23 mouse cellular contexts compared by ENCODE assay signal in genomic region chr6:77343781-77344180, GRCm38 (mm10).
DNase-seq lines count a peak whose midpoint lies in the region; ATAC-seq and TF ChIP-seq lines count a peak whose summit lies in the region.
"Had no signal": no experiment of that assay in that cellular context is flagged by ENCODE, and none has a peak within 500 bp of the region (broad histone marks: within the 10 kb centered on the region; RNA-seq: fewer than 3 reads in every experiment).

No protein-coding gene starts in this region.

- no peak overlapping the region for H3K9ac ChIP-seq in CH12.LX (ENCODE audit: insufficient read depth, low read depth)
- no peak overlapping the region for H3K9ac ChIP-seq in ES-E14 (ENCODE audit: insufficient read depth, low read depth, low read length, poor library complexity, severe bottlenecking)
- no peak overlapping the region for H3K9ac ChIP-seq in MEL (ENCODE audit: control insufficient read depth, low read depth, low read length, poor library complexity, severe bottlenecking)

- in situ Hi-C loops in CH12.LX (cut with MboI; ENCODE audit: low pct_ligation_motif_present, low pct_unique_long_range_greater_than_20kb, low sequenced_read_pairs) (no loop called here), ES-E14 (cut with MboI; ENCODE audit: low sequenced_read_pairs in 2 of 2, unreplicated experiment in 2 of 2) (no loop called here)

- no peak for ATAC-seq in megakaryocyte, adult 5-6 weeks (ENCODE audit: poor library complexity, severe bottlenecking)
- ATAC-seq: activated CD4-positive, CD25-positive, alpha-beta regulatory T cell, adult 4 months; CD4-positive, CD25-positive, alpha-beta regulatory T cell, adult 4 months; Patski had no signal

- no peaks in the 10 kb centered on the region for H3K36me3 ChIP-seq in CH12.LX (replicated peaks in 1 of 2; ENCODE audit: control insufficient read depth in 1 of 2, insufficient read depth in 1 of 2, low read length in 1 of 2)
- H3K36me3 ChIP-seq in ES-E14 (ENCODE audit: control insufficient read depth, insufficient read depth, low read length, poor library complexity, severe bottlenecking), result no peaks in the 10 kb centered on the region
- H3K36me3 ChIP-seq in MEL (ENCODE audit: control insufficient read depth in 1 of 2, insufficient read depth in 2 of 2, low read length in 2 of 2), result no peaks in the 10 kb centered on the region
- H3K36me3 ChIP-seq: G1E had no signal

- TF ChIP-seq RAD21 in CH12.LX (IDR thresholded peaks at IDR 0.05; ENCODE audit: low read depth, low read length) (no peak), MEL (IDR thresholded peaks at IDR 0.05; ENCODE audit: low read depth, low read length) (no peak)

- H3K27ac ChIP-seq in CH12.LX (ENCODE audit: insufficient read depth, low read depth), result no peak overlapping the region
- no peak overlapping the region for H3K27ac ChIP-seq in ES-E14 (ENCODE audit: insufficient read depth, low read depth, low read length, poor library complexity, severe bottlenecking)
- no peak overlapping the region for H3K27ac ChIP-seq in MEL (ENCODE audit: control insufficient read depth, low read depth, low read length)

- H3K4me1 ChIP-seq in CH12.LX (ENCODE audit: control insufficient read depth in 1 of 2, insufficient read depth in 2 of 2) (no peaks in the 10 kb centered on the region), ES-E14 (ENCODE audit: control insufficient read depth in 2 of 2, insufficient read depth in 2 of 2, low read length in 2 of 2, poor library complexity in 1 of 2) (no peaks in the 10 kb centered on the region), MEL (ENCODE audit: control insufficient read depth in 1 of 2, insufficient read depth in 2 of 2, low read length in 2 of 2) (no peaks in the 10 kb centered on the region)

- H3K4me2 ChIP-seq in CH12.LX (ENCODE audit: insufficient read depth, low read depth, poor library complexity, severe bottlenecking), result no peak overlapping the region

- TF ChIP-seq POLR2A in CH12.LX (IDR thresholded peaks at IDR 0.05; ENCODE audit: low read depth, low read length) (no peak), MEL (IDR thresholded peaks at IDR 0.05; ENCODE audit: control insufficient read depth in 1 of 2, insufficient read depth in 1 of 2, low read depth in 1 of 2, low read length in 2 of 2, poor library complexity in 1 of 2) (no peak)

- H3K9me3 ChIP-seq in CH12.LX (replicated peaks; ENCODE audit: low read length), result peaks cover 29% of the 10 kb centered on the region
- no peaks in the 10 kb centered on the region for H3K9me3 ChIP-seq in ES-E14 (ENCODE audit: control insufficient read depth, insufficient read depth, low read depth, low read length)
- H3K9me3 ChIP-seq in MEL (replicated peaks; ENCODE audit: insufficient read depth, low read length), result no peaks in the 10 kb centered on the region
- H3K9me3 ChIP-seq: G1E had no signal

- H3K4me3 ChIP-seq in CH12.LX (replicated peaks in 1 of 3; ENCODE audit: low read depth in 2 of 3, low read length in 2 of 3, poor library complexity in 1 of 3), result no peak overlapping the region
- no peak overlapping the region for H3K4me3 ChIP-seq in ES-E14 (ENCODE audit: insufficient read depth in 1 of 2, low read depth in 1 of 2, low read length in 2 of 2, poor library complexity in 1 of 2, severe bottlenecking in 1 of 2)
- no peak overlapping the region for H3K4me3 ChIP-seq in MEL (ENCODE audit: control insufficient read depth in 1 of 2, insufficient read depth in 1 of 2, low read depth in 2 of 2, low read length in 2 of 2)

- TF ChIP-seq CTCF in CH12.LX (conservative IDR thresholded peaks at IDR 0.05 in 1 of 2, IDR thresholded peaks at IDR 0.05 in 1 of 2; ENCODE audit: low read depth in 2 of 2, low read length in 2 of 2), result no peak
- TF ChIP-seq CTCF in MEL (IDR thresholded peaks at IDR 0.05 in 2 of 3, conservative IDR thresholded peaks at IDR 0.05 in 1 of 3; ENCODE audit: control insufficient read depth in 1 of 3, insufficient read depth in 1 of 3, low read depth in 2 of 3, low read length in 3 of 3, poor library complexity in 1 of 3, severe bottlenecking in 1 of 3), result no peak

- H3K27me3 ChIP-seq in CH12.LX (replicated peaks), result no peaks in the 10 kb centered on the region
- H3K27me3 ChIP-seq in MEL (ENCODE audit: control insufficient read depth in 1 of 2, insufficient read depth in 2 of 2, low read length in 2 of 2), result no peaks in the 10 kb centered on the region
- H3K27me3 ChIP-seq: Patski had no signal

- TF ChIP-seq EP300 in CH12.LX (IDR thresholded peaks at IDR 0.05; ENCODE audit: low read length) (no peak), MEL (IDR thresholded peaks at IDR 0.05; ENCODE audit: low read depth in 1 of 2, low read length in 2 of 2) (no peak)

- H3K79me2 ChIP-seq in CH12.LX (replicated peaks; ENCODE audit: control insufficient read depth, extremely low read depth, insufficient read depth, poor library complexity, severe bottlenecking) (no peaks in the 10 kb centered on the region), MEL (ENCODE audit: control insufficient read depth, insufficient read depth, low read length, poor library complexity) (no peaks in the 10 kb centered on the region)

- DNase-seq in CH12.LX (ENCODE audit: extremely low read depth) (no peak), ES-E14 (ENCODE audit: low read depth, low spot score) (no peak), MEL (ENCODE audit: low read depth, low spot score) (no peak)
- DNase-seq in thymus, postnatal 4 days, result no peak
- no peak for DNase-seq in adrenal gland, postnatal 25 days
- DNase-seq: adrenal gland, adult 2 months; adrenal gland, adult 8-10 months; adrenal gland, postnatal 10 days; adrenal gland, postnatal 14 days; adrenal gland, postnatal 36 days; B cell, adult 2 months; cerebellum, adult 11 months; cerebellum, adult 11-12 months; cerebellum, adult 18-20 months; cerebellum, adult 2 months; cerebellum, adult 8-10 months; cerebellum, adult 9-10 months; cerebellum, adult 9-11 months had no signal

- dilution Hi-C loops in CH12.LX (cut with MboI; ENCODE audit: extremely low pct_ligation_motif_present, extremely low pct_unique_long_range_greater_than_20kb, low sequenced_read_pairs), result no loop called here

TF ChIP-seq in CH12.LX, 34 proteins besides CTCF, POLR2A, EP300 and RAD21:
- TF ChIP-seq PAX5 (IDR thresholded peaks at IDR 0.05; ENCODE audit: low read length) (no peak), MAFK (IDR thresholded peaks at IDR 0.05; ENCODE audit: insufficient replicate concordance, low read length) (peak; percentile 72)

TF ChIP-seq in ES-E14, 5 proteins besides CTCF, POLR2A, EP300 and RAD21:
- no peak for TF ChIP-seq ZC3H11A (IDR thresholded peaks at IDR 0.05; ENCODE audit: borderline replicate concordance, low read depth, low read length)
- TF ChIP-seq HCFC1 (IDR thresholded peaks at IDR 0.05; ENCODE audit: borderline replicate concordance, insufficient read depth, low read length), result no peak
- TF ChIP-seq ZNF384 (IDR thresholded peaks at IDR 0.05; ENCODE audit: low read depth, low read length), result no peak
- TF ChIP-seq CHD2 (IDR thresholded peaks at IDR 0.05; ENCODE audit: low read depth, low read length), result no peak
- TF ChIP-seq MAFK (IDR thresholded peaks at IDR 0.05; ENCODE audit: insufficient read depth, low read depth, low read length), result peak; percentile 90

TF ChIP-seq in MEL, 35 proteins besides CTCF, POLR2A, EP300 and RAD21:
- TF ChIP-seq CHD1 (IDR thresholded peaks at IDR 0.05; ENCODE audit: low read depth, low read length) (no peak), MAFK (IDR thresholded peaks at IDR 0.05; ENCODE audit: borderline replicate concordance, low read depth, low read length) (peak; percentile 51; the same call in 1 of the 2 replicates)

Comparison
In these comparisons a context has a peak if more than half of its experiments do, and no peak if none do; other contexts are left out.
1. Of the 35 proteins assayed by ChIP-seq in both MEL and CH12.LX: peak only in MEL: none; only in CH12.LX: none; in both: MAFK; in neither: 34.